Mouse (Mus musculus): Measurements from ENCODE around the gene Phlpp2. TPM values are rescaled to one million over a fixed set of nuclear protein-coding genes. Genes with fewer than 3 reads are reported as not detected.

Phlpp2 gene
- polyA plus RNA-seq, 1 experiment: 2.7 TPM

DNA sequence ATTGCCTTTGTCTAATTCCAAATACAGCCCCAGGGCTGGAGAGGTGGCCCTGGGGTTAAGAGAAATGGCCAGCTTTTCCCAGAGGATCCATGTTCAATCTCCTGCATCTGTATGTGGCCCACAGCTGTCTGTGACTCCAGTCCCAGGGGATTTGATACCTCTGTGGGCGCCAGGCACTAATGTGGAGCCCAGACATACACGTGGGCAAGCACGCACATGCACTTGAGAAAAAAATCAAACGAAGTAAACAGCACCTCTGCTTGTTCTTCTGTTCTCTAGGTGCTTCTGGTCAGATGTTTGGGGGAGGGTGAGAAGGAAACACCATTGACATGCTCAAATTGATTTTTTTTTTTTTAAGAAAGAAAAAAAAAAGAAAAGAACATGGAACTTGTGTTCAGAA, 95.8 kb downstream of the Phlpp2 start:
- no peak overlapping the region for H3K4me3 ChIP-seq (ENCODE audit: control insufficient read depth, insufficient read depth, low read length)
- 68% methylated on average over 4 of the region's 4 CpGs for WGBS
- no peak for DNase-seq
- peaks cover 2% of the 10 kb centered on the region for H3K27me3 ChIP-seq (ENCODE audit: control insufficient read depth, insufficient read depth, low read length)
- TF ChIP-seq CTCF (IDR thresholded peaks at IDR 0.05; ENCODE audit: borderline replicate concordance, control insufficient read depth, extremely low read depth, insufficient read depth, low read length, poor library complexity) (no peak), POLR2A (IDR thresholded peaks at IDR 0.05; ENCODE audit: control insufficient read depth, extremely low read depth, insufficient read depth, low read length, poor library complexity) (no peak)
- H3K36me3 ChIP-seq (ENCODE audit: control insufficient read depth, insufficient read depth, low read length): no peaks in the 10 kb centered on the region
- no peaks in the 10 kb centered on the region for H3K4me1 ChIP-seq (replicated peaks; ENCODE audit: control insufficient read depth, insufficient read depth, low read length)
- H3K27ac ChIP-seq (ENCODE audit: control insufficient read depth, insufficient read depth, low read length): no peak overlapping the region

DNA sequence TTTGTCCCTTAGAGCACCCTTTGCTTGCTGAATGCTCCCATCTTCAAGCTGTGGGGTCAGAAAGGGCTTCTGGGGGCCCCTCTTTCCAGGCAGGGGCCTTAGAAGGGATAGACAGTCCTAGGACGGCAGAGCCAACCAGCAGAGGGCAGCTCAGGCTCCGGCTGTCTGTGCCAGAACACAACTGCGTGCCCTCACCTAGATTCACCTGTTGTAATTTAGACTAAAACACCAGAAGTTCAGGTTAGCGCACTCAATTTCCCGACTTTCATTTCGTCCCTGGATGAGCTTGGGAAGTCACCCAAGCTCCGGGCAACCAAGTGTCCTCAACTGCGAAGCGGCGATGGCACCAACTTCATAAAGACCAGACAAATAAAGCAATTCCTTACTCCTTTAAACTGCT, 100.5 kb downstream of the Phlpp2 start:
- Histone ChIP-seq H3K4me3 (ENCODE audit: control insufficient read depth, insufficient read depth, low read length) (no peak overlapping the region), H3K4me1 (replicated peaks; ENCODE audit: control insufficient read depth, insufficient read depth, low read length) (no peaks in the 10 kb centered on the region), H3K36me3 (ENCODE audit: control insufficient read depth, insufficient read depth, low read length) (no peaks in the 10 kb centered on the region), H3K27me3 (ENCODE audit: control insufficient read depth, insufficient read depth, low read length) (0 out of 2 replicates have a peak, but pooled peaks cover 2% of the 10 kb centered on the region), H3K27ac (ENCODE audit: control insufficient read depth, insufficient read depth, low read length) (no peak overlapping the region)
- TF ChIP-seq CTCF (IDR thresholded peaks at IDR 0.05; ENCODE audit: borderline replicate concordance, control insufficient read depth, extremely low read depth, insufficient read depth, low read length, poor library complexity) (no peak), POLR2A (IDR thresholded peaks at IDR 0.05; ENCODE audit: control insufficient read depth, extremely low read depth, insufficient read depth, low read length, poor library complexity) (no peak)
- DNase-seq: no peak
- 55% methylated on average over 10 of the region's 10 CpGs for WGBS

DNA sequence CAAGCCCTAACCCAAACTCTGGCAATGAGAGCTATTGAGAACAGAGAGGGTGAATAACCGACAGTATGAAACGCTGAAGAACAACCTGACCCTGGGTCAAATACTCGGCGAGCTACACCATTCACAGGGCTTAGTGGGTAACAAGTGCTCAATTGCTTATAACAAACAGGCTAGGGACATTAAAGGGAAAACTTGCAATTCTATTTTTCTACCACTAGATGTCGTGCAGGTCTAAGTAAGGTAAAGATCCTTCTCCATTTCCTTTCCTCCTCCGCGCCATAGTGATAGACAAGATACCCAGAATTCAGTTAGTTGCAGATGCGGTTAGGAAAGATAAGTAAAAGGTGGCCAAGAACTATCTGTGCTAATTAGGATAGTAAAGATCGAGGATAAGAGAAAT, 102.0 kb downstream of the Phlpp2 start:
- TF ChIP-seq POLR2A (IDR thresholded peaks at IDR 0.05; ENCODE audit: control insufficient read depth, extremely low read depth, insufficient read depth, low read length, poor library complexity) (no peak), CTCF (IDR thresholded peaks at IDR 0.05; ENCODE audit: borderline replicate concordance, control insufficient read depth, extremely low read depth, insufficient read depth, low read length, poor library complexity) (no peak)
- Histone ChIP-seq H3K36me3 (ENCODE audit: control insufficient read depth, insufficient read depth, low read length) (no peaks in the 10 kb centered on the region), H3K4me3 (ENCODE audit: control insufficient read depth, insufficient read depth, low read length) (no peak overlapping the region), H3K27ac (ENCODE audit: control insufficient read depth, insufficient read depth, low read length) (no peak overlapping the region), H3K4me1 (replicated peaks; ENCODE audit: control insufficient read depth, insufficient read depth, low read length) (no peaks in the 10 kb centered on the region), H3K27me3 (ENCODE audit: control insufficient read depth, insufficient read depth, low read length) (0 out of 2 replicates have a peak, but pooled peaks cover 2% of the 10 kb centered on the region)
- WGBS: 10% methylated on average over 9 of the region's 9 CpGs
- no peak for DNase-seq

DNA sequence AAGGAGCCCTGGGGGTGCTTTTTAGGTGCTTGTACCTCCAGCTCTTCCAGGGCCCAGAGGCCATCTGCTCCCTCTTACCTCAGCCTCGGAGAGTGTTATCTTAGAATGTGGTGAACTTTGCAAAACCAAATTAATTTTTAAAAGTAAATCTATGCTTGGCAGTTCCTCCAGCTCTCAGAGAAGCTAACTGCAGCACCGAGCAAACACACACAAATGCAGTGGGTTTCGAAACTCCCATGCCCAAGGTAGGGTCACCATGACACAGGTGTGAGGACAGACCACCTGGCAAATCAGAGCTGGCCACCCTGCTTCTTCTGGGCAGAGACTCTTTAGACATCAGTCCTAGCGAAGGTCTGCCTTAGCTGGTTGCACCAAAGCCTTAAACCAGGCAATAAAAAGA, 104.6 kb downstream of the Phlpp2 start:
- Histone ChIP-seq H3K36me3 (ENCODE audit: control insufficient read depth, insufficient read depth, low read length) (no peaks in the 10 kb centered on the region), H3K4me3 (ENCODE audit: control insufficient read depth, insufficient read depth, low read length) (no peak overlapping the region), H3K27ac (ENCODE audit: control insufficient read depth, insufficient read depth, low read length) (no peak overlapping the region), H3K4me1 (replicated peaks; ENCODE audit: control insufficient read depth, insufficient read depth, low read length) (no peaks in the 10 kb centered on the region), H3K27me3 (ENCODE audit: control insufficient read depth, insufficient read depth, low read length) (0 out of 2 replicates have a peak, but pooled peaks cover 2% of the 10 kb centered on the region)
- no peak for DNase-seq
- no peak for TF ChIP-seq CTCF (IDR thresholded peaks at IDR 0.05; ENCODE audit: borderline replicate concordance, control insufficient read depth, extremely low read depth, insufficient read depth, low read length, poor library complexity)
- TF ChIP-seq POLR2A (IDR thresholded peaks at IDR 0.05; ENCODE audit: control insufficient read depth, extremely low read depth, insufficient read depth, low read length, poor library complexity): no peak
- 90% methylated on average over 4 of the region's 4 CpGs for WGBS

DNA sequence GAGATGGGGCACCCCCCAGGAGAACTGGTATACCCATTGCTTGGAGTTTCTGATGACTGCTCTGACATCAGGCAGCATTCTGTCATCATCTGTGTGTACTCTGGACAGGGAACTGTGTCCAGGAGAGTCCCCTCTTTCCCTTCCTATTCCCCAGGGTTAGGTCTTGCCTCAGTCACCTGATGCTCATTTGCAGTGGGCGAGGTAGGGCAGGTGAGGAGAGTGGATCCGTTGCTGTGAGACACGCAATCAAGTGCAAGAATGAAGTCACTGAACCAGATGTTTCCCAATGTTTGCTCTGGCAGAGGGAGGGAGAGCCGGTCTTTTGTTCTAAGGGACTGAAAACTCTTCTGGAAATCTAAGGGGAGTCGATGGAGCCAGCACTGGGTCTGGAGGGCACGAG, 111.0 kb downstream of the Phlpp2 start:
- no peaks in the 10 kb centered on the region for H3K36me3 ChIP-seq (ENCODE audit: control insufficient read depth, insufficient read depth, low read length)
- no peaks in the 10 kb centered on the region for H3K4me1 ChIP-seq (replicated peaks; ENCODE audit: control insufficient read depth, insufficient read depth, low read length)
- no peak for TF ChIP-seq CTCF (IDR thresholded peaks at IDR 0.05; ENCODE audit: borderline replicate concordance, control insufficient read depth, extremely low read depth, insufficient read depth, low read length, poor library complexity)
- no peak overlapping the region for H3K4me3 ChIP-seq (ENCODE audit: control insufficient read depth, insufficient read depth, low read length)
- no peak for DNase-seq
- H3K27me3 ChIP-seq (ENCODE audit: control insufficient read depth, insufficient read depth, low read length): no peaks in the 10 kb centered on the region
- 91% methylated on average over 6 of the region's 6 CpGs for WGBS
- no peak overlapping the region for H3K27ac ChIP-seq (ENCODE audit: control insufficient read depth, insufficient read depth, low read length)

DNA sequence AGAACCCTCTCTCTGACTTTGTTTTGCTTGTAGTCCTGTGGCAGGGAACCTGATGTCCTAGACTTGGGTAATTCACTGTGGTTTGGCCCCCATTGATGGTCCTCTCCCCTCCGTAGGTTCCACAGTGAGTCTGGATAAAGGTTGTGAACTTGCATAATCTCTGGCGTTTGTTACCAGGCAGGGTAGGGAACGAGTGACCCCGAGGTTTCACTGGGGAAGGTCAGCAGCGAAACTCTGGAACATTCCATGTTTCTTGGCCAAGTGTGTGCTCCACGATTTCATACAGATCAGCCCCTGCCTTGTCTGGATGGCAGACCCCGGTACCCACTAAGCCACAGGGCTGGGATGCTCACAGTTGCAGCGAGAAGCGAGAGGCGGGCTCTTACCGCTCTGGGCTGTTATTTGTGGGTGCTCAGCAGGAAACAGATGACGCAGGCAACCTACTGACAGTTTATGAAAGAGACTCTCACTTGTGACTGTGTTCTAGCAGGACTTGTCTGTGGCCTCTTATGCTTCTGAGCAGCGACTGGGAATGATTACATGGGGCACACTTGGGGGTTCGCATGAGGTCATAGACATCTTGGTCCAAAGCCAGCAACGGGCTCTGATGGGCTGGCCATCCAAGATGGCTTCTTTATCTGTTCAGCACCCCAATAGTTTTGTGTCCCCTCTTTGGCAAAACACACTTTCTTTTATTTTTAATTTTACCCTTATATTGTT, 114.2 kb downstream of the Phlpp2 start:
- no peaks in the 10 kb centered on the region for H3K27me3 ChIP-seq (ENCODE audit: control insufficient read depth, insufficient read depth, low read length)
- no peak overlapping the region for H3K4me3 ChIP-seq (ENCODE audit: control insufficient read depth, insufficient read depth, low read length)
- no peaks in the 10 kb centered on the region for H3K36me3 ChIP-seq (ENCODE audit: control insufficient read depth, insufficient read depth, low read length)
- H3K27ac ChIP-seq (ENCODE audit: control insufficient read depth, insufficient read depth, low read length): no peak overlapping the region
- no peak for TF ChIP-seq CTCF (IDR thresholded peaks at IDR 0.05; ENCODE audit: borderline replicate concordance, control insufficient read depth, extremely low read depth, insufficient read depth, low read length, poor library complexity)
- no peak for TF ChIP-seq POLR2A (IDR thresholded peaks at IDR 0.05; ENCODE audit: control insufficient read depth, extremely low read depth, insufficient read depth, low read length, poor library complexity)
- DNase-seq: peak; percentile 21
- 53% methylated on average over 15 of the region's 15 CpGs for whole genome bisulfite sequencing
- no peaks in the 10 kb centered on the region for H3K4me1 ChIP-seq (replicated peaks; ENCODE audit: control insufficient read depth, insufficient read depth, low read length)

DNA sequence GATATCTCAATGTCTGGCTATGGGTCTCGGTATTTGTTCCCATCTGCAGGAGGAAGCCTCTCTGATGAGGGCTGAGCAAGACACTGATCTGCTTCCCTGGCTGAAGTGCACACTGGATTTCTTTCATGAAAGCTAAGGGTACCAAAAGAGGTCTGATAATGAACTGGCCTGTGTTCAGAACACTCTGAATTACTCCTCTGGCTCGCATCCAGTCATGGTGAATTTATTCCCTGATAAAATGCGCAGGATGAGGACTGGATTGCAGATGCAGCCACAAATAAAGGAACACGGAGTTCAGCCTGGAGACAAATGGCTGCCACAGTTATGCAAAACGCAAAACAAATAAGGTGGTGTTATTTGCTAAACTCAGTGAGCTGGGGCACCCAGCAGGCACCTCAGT, 115.6 kb downstream of the Phlpp2 start:
- TF ChIP-seq CTCF (IDR thresholded peaks at IDR 0.05; ENCODE audit: borderline replicate concordance, control insufficient read depth, extremely low read depth, insufficient read depth, low read length, poor library complexity) (no peak), POLR2A (IDR thresholded peaks at IDR 0.05; ENCODE audit: control insufficient read depth, extremely low read depth, insufficient read depth, low read length, poor library complexity) (no peak)
- Histone ChIP-seq H3K27ac (ENCODE audit: control insufficient read depth, insufficient read depth, low read length) (no peak overlapping the region), H3K36me3 (ENCODE audit: control insufficient read depth, insufficient read depth, low read length) (no peaks in the 10 kb centered on the region), H3K4me1 (replicated peaks; ENCODE audit: control insufficient read depth, insufficient read depth, low read length) (no peaks in the 10 kb centered on the region), H3K4me3 (ENCODE audit: control insufficient read depth, insufficient read depth, low read length) (no peak overlapping the region), H3K27me3 (ENCODE audit: control insufficient read depth, insufficient read depth, low read length) (no peaks in the 10 kb centered on the region)
- WGBS: 70% methylated on average over 5 of the region's 5 CpGs
- no peak for DNase-seq
